Comparison of ENCODE assay signal across 8 mouse cellular contexts in genomic region chr7:143783996-143784829, GRCm38 (mm10). TPM values are rescaled to one million over a fixed set of nuclear protein-coding genes. Genes with fewer than 3 reads are reported as not detected.
DNase-seq lines count a peak whose midpoint lies in the region; ATAC-seq lines count a peak whose summit lies in the region.

Mrgpre (minus strand) TSS chr7:143784500.

- no peaks in the 10 kb centered on the region for H3K27me3 ChIP-seq in embryonic facial prominence, embryonic 13.5 days
- no peaks in the 10 kb centered on the region for H3K27me3 ChIP-seq in limb, embryonic 11.5 days (ENCODE audit: control insufficient read depth, insufficient read depth, low read length)
- H3K27me3 ChIP-seq in midbrain, embryonic 13.5 days, result no peaks in the 10 kb centered on the region; the same call in 1 of the 2 replicates

- WGBS in embryonic facial prominence, embryonic 13.5 days, result 1% methylated on average over 21 of the region's 21 CpGs
- WGBS in limb, embryonic 11.5 days, result 3% methylated on average over 21 of the region's 21 CpGs
- WGBS in midbrain, embryonic 13.5 days, result 5% methylated on average over 17 of the region's 21 CpGs

- H3K27ac ChIP-seq in embryonic facial prominence, embryonic 13.5 days, result peak within 1 kb of the TSS; percentile 66
- H3K27ac ChIP-seq in limb, embryonic 11.5 days (replicated peaks; ENCODE audit: low read depth, low read length), result peak within 1 kb of the TSS; percentile 65
- H3K27ac ChIP-seq in midbrain, embryonic 13.5 days, result peak within 1 kb of the TSS; percentile 79

- H3K4me3 ChIP-seq in embryonic facial prominence, embryonic 13.5 days, result peak within 1 kb of the TSS; percentile 48
- peak within 1 kb of the TSS; percentile 35 for H3K4me3 ChIP-seq in limb, embryonic 11.5 days (ENCODE audit: low read depth, low read length)
- peak within 1 kb of the TSS; percentile 52 for H3K4me3 ChIP-seq in midbrain, embryonic 13.5 days (replicated peaks)

- H3K4me1 ChIP-seq in embryonic facial prominence, embryonic 13.5 days, result peaks cover 24% of the 10 kb centered on the region
- H3K4me1 ChIP-seq in limb, embryonic 11.5 days (ENCODE audit: control insufficient read depth, insufficient read depth, low read length), result peaks cover 7% of the 10 kb centered on the region
- H3K4me1 ChIP-seq in midbrain, embryonic 13.5 days (replicated peaks), result peaks cover 30% of the 10 kb centered on the region

- no peaks in the 10 kb centered on the region for H3K36me3 ChIP-seq in embryonic facial prominence, embryonic 13.5 days
- no peaks in the 10 kb centered on the region for H3K36me3 ChIP-seq in limb, embryonic 11.5 days (ENCODE audit: control insufficient read depth, insufficient read depth, low read length)
- H3K36me3 ChIP-seq in midbrain, embryonic 13.5 days, result no peaks in the 10 kb centered on the region

- peak; percentile 65 for DNase-seq in adrenal gland, postnatal 25 days
- DNase-seq in heart, adult 9 months (ENCODE audit: low spot score in 2 of 2), result peak; percentile 89 to 95
- DNase-seq in kidney, adult 8-10 months, result peak; percentile 73 to 85
- peak; percentile 81 for DNase-seq in limb, embryonic 11.5 days (ENCODE audit: low spot score)
- peak; percentile 14 for DNase-seq in spleen, adult 12 weeks (ENCODE audit: low spot score)

- H3K9me3 ChIP-seq in embryonic facial prominence, embryonic 13.5 days, result no peaks in the 10 kb centered on the region
- no peaks in the 10 kb centered on the region for H3K9me3 ChIP-seq in limb, embryonic 11.5 days (ENCODE audit: control insufficient read depth, low read length)
- no peaks in the 10 kb centered on the region for H3K9me3 ChIP-seq in midbrain, embryonic 13.5 days

- peak; percentile 77 for ATAC-seq in embryonic facial prominence, embryonic 13.5 days (ENCODE audit: insufficient number of reproducible peaks, insufficient read depth, low FRiP score, low TSS enrichment, low read depth)
- peak; percentile 86 for ATAC-seq in limb, embryonic 11.5 days (ENCODE audit: insufficient number of reproducible peaks, low FRiP score, low TSS enrichment, low read depth)
- ATAC-seq in midbrain, embryonic 13.5 days, result peak; percentile 89
- no peak for ATAC-seq in megakaryocyte-erythroid progenitor cell, adult 5-6 weeks (replicated peaks; ENCODE audit: low FRiP score, low TSS enrichment, poor library complexity, severe bottlenecking)

- H3K4me2 ChIP-seq in embryonic facial prominence, embryonic 13.5 days, result peak within 1 kb of the TSS; percentile 76
- H3K4me2 ChIP-seq in limb, embryonic 11.5 days (ENCODE audit: low read depth, severe bottlenecking), result peak within 1 kb of the TSS; percentile 62
- H3K4me2 ChIP-seq in midbrain, embryonic 13.5 days (replicated peaks), result peak within 1 kb of the TSS; percentile 76

- peak within 1 kb of the TSS; percentile 70 for H3K9ac ChIP-seq in embryonic facial prominence, embryonic 13.5 days
- H3K9ac ChIP-seq in limb, embryonic 11.5 days (ENCODE audit: low read length), result peak within 1 kb of the TSS; percentile 58
- peak within 1 kb of the TSS; percentile 74 for H3K9ac ChIP-seq in midbrain, embryonic 13.5 days (replicated peaks)

RNA-seq across cellular contexts. Expression of gene Mrgpre, which starts in this region (rescaled TPM):
- 1.4 and 2.0 TPM in 2 replicates for total RNA-seq in adrenal gland, postnatal 25 days (2021)
- 0.86 and 1.4 TPM in 2 replicates for polyA plus RNA-seq in embryonic facial prominence, embryonic 13.5 days (2015; fragmentation: Nextera tagmentation; extraction: Ambion mirVana)
- polyA plus RNA-seq in limb, embryonic 11.5 days (2014; fragmentation: Nextera tagmentation; extraction: Ambion mirVana), result 2.0 and 2.2 TPM in 2 replicates
- polyA plus RNA-seq in midbrain, embryonic 13.5 days (2015; fragmentation: Nextera tagmentation; extraction: Ambion mirVana), result 3.8 and 4.7 TPM in 2 replicates
- total RNA-seq in megakaryocyte-erythroid progenitor cell, adult 5-6 weeks (2014; fragmentation: Nextera tagmentation), result 0.37 TPM in 1 of 2 replicates, not detected in the other
- total RNA-seq in megakaryocyte-erythroid progenitor cell, adult 5-6 weeks (2017), result 0.19 and 0.27 TPM in 2 replicates

Comparison
In these comparisons a context has a peak if more than half of its experiments do, and no peak if none do; other contexts are left out.
1. DNase-seq: peak in every context shown above with its lines; median percentile 92 in heart, adult 9 months; 81 in limb, embryonic 11.5 days; 79 in kidney, adult 8-10 months; 65 in adrenal gland, postnatal 25 days; 14 in spleen, adult 12 weeks.